Mouse (Mus musculus): ENCODE data around the gene Prox1. TPM values are rescaled to one million over a fixed set of nuclear protein-coding genes. Genes with fewer than 3 reads are reported as not detected.

Gene Prox1
- total RNA-seq, 1 experiment, result 0.18 TPM

DNA sequence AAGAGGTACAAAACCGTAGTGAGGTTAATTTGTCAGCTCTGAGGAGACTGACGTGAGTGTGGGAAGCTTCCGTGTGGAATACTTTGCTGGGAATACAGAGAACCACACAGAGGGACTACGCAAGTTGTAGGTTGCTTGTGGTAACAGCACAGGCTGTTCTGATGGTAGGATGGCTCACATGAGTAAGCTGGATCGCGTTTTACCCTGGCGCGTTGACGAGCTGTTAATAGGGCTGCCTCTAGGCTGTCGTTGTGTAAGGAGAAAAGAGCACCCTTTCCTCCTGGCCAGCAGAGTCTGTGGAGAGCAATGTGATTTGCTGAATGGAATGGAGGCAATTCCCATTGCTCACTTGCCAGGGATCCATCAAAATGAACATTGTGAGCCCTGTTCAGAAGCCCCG is 93.9 kb downstream of the Prox1 start:
- in situ Hi-C loops (cut with MboI; ENCODE audit: low sequenced_read_pairs in 2 of 2, unreplicated experiment in 2 of 2), result no loop called here
- Histone ChIP-seq H3K36me3 (ENCODE audit: control insufficient read depth, insufficient read depth, low read length, poor library complexity, severe bottlenecking) (no peaks in the 10 kb centered on the region), H3K27ac (ENCODE audit: insufficient read depth, low read depth, low read length, poor library complexity, severe bottlenecking) (no peak overlapping the region), H3K4me3 (ENCODE audit: insufficient read depth in 1 of 2, low read depth in 1 of 2, low read length in 2 of 2, poor library complexity in 1 of 2, severe bottlenecking in 1 of 2) (no peak overlapping the region), H3K9ac (ENCODE audit: insufficient read depth, low read depth, low read length, poor library complexity, severe bottlenecking) (no peak overlapping the region), H3K4me1 (ENCODE audit: control insufficient read depth in 2 of 2, insufficient read depth in 2 of 2, low read length in 2 of 2, poor library complexity in 1 of 2) (no peaks in the 10 kb centered on the region), H3K9me3 (ENCODE audit: control insufficient read depth, insufficient read depth, low read depth, low read length) (no peaks in the 10 kb centered on the region)
- TF ChIP-seq ZNF384 (IDR thresholded peaks at IDR 0.05; ENCODE audit: low read depth, low read length) (no peak), ZC3H11A (IDR thresholded peaks at IDR 0.05; ENCODE audit: borderline replicate concordance, low read depth, low read length) (no peak), MAFK (IDR thresholded peaks at IDR 0.05; ENCODE audit: insufficient read depth, low read depth, low read length) (no peak), HCFC1 (IDR thresholded peaks at IDR 0.05; ENCODE audit: borderline replicate concordance, insufficient read depth, low read length) (no peak), CHD2 (IDR thresholded peaks at IDR 0.05; ENCODE audit: low read depth, low read length) (no peak)
- DNase-seq (ENCODE audit: low read depth, low spot score), result no peak

Other genes starting within 250 kb of the Prox1 start
- gene Smyd2, start 248.4 kb downstream of the Prox1 start, total RNA-seq (2012; rRNA removed), result 50.4 and 64.4 TPM in 2 replicates